Mouse (Mus musculus) stomach, postnatal 0 days (tissue): ENCODE results near the gene Ncapd3. TPM values are rescaled to one million over a fixed set of nuclear protein-coding genes. Genes with fewer than 3 reads are reported as not detected.

ENCODE experiments used
- ATAC-seq: fragments of 200-750 bp; cut with Nextera tagmentation; 2 replicates; pipeline ENCODE4 v1.8.0; 2017; ENCODE audit not compliant: low FRiP score, low TSS enrichment
- DNase-seq: peaks from one replicate; pipeline ENCODE4 v3.0.0-alpha.2; 2016; ENCODE audit warnings: low spot score
- H3K27ac ChIP-seq: fragments of 300-500 bp; sonication (generic); replicated peaks from 2 replicates; pipeline ENCODE4 v1.5.1; 2014; ENCODE audit warnings: mild to moderate bottlenecking, control low read depth
- H3K27me3 ChIP-seq: fragments of 300-500 bp; sonication (generic); 2 replicates; pipeline ENCODE4 v1.6.1; 2014; ENCODE audit warnings: low read length; ENCODE audit not compliant: control insufficient read depth, insufficient read depth
- H3K36me3 ChIP-seq: fragments of 300-500 bp; sonication (generic); 2 replicates; pipeline ENCODE4 v1.6.1; 2014; ENCODE audit warnings: low read length, mixed read lengths; ENCODE audit not compliant: control insufficient read depth, insufficient read depth
- H3K4me1 ChIP-seq: fragments of 300-500 bp; sonication (generic); replicated peaks from 2 replicates; pipeline ENCODE4 v1.6.1; 2014; ENCODE audit warnings: antibody characterized with exemption; ENCODE audit not compliant: control insufficient read depth, insufficient read depth
- H3K4me2 ChIP-seq: fragments of 300-500 bp; sonication (generic); replicated peaks from 2 replicates; pipeline ENCODE4 v1.6.1; 2014; ENCODE audit warnings: low read depth, mild to moderate bottlenecking, control low read depth, moderate library complexity
- H3K4me3 ChIP-seq: fragments of 300-500 bp; sonication (generic); 2 replicates; pipeline ENCODE4 v1.5.1; 2014; ENCODE audit warnings: low read depth, low read length, control low read depth
- H3K9ac ChIP-seq: fragments of 300-500 bp; sonication (generic); 2 replicates; pipeline ENCODE4 v1.6.1; 2014; ENCODE audit warnings: mild to moderate bottlenecking, low read length, control low read depth, mixed read lengths
- H3K9me3 ChIP-seq: fragments of 300-500 bp; sonication (generic); 2 replicates; pipeline ENCODE4 v1.6.1; 2016; ENCODE audit warnings: low read length; ENCODE audit not compliant: control insufficient read depth
- CTCF ChIP-seq: IDR thresholded peaks from 2 replicates; pipeline ENCODE4 v1.5.1; 2016; ENCODE audit warnings: antibody characterized with exemption, low read depth, mild to moderate bottlenecking, moderate library complexity
- EP300 ChIP-seq: optimal IDR thresholded peaks from 2 replicates; pipeline ENCODE3; 2016; ENCODE audit warnings: antibody characterized with exemption
- WGBS: fragments of 180-500 bp; shearing (Covaris S2); extraction: QIAGEN DNeasy Blood & Tissue Kit; methylation state at CpG from one replicate; pipeline ENCODE4 v1.1.7; 2014; 5-methylcytosine and 5-hydroxymethylcytosine counted together
- polyA plus RNA-seq: library from polyadenylated mRNA; unstranded; fragments of >200 nt; fragmentation: Nextera tagmentation; extraction: Ambion mirVana; gene quantifications from 2 replicates; pipeline ENCODE4 v1.2.1, GENCODE M21; 2015

Ncapd3 gene
- 6.8 and 7.5 TPM in 2 replicates for polyA plus RNA-seq

DNA sequence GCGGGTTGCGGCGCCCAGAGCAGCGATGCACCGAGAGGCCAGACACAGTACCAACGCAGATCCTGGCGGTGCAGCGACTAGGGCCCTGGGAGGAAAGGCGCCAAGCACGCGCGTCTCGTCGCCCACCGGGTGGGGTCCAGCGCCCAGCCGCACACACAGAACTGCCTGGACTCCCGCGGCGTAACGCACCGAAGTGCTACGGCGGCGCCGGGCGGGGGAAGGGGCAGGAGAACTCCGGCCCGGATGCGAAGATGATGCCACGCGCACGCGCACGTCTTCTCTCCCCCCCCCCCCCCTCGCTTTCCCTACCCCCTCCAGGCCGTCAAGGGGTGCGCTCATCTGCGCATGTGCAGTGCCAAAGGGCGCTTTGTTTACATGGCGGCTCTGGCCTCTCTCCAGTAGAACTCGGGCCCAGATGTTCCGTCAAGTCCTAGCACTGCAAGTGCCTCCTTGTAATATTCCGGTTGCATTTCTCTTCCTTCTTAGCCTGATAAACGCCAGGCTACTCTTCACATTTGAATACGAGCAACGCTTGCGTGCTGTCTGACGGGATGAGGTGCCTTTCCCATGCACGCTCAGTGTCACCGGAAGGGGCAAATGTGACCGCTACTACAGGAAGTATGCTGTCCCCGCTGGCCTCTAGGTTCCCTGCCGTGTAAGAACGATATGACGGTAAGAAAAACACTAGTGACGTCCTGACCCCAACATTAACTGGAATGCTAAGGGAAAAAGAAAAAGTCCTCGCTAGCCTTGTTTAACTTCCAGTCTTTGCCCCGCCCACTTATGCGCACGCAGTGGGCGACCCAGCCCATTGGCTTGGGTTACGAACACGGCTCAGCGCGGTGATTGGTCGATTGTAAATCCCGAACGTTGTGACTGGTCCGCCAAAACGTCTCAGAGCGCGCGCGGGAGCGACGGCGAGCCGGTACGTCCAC is at the start of gene Ncapd3, which contains the start of gene Vps26b:
TSS of gene Ncapd3 (plus strand) at position 348 of the 935 bp plus-strand sequence.
TSS of gene Vps26b (minus strand) at position 238 of the 935 bp plus-strand sequence.
- TF ChIP-seq EP300 (no peak), CTCF (peak; percentile 21; the same call in 1 of the 2 replicates)
- no peaks in the 10 kb centered on the region for H3K27me3 ChIP-seq
- H3K9ac ChIP-seq: peak within 1 kb of the TSS; percentile 90
- H3K4me1 ChIP-seq: peaks cover 7% of the 10 kb centered on the region; the same call in 1 of the 2 replicates
- H3K9me3 ChIP-seq: no peaks in the 10 kb centered on the region
- peak within 1 kb of the TSS; percentile 97 for H3K27ac ChIP-seq
- WGBS: under 1% methylated on average over 73 of the region's 80 CpGs
- DNase-seq: peak; percentile 97
- peak within 1 kb of the TSS; percentile 93 for H3K4me2 ChIP-seq
- no peaks in the 10 kb centered on the region for H3K36me3 ChIP-seq
- H3K4me3 ChIP-seq: peak within 1 kb of the TSS; percentile 95
- peak; percentile 96 for ATAC-seq

DNA sequence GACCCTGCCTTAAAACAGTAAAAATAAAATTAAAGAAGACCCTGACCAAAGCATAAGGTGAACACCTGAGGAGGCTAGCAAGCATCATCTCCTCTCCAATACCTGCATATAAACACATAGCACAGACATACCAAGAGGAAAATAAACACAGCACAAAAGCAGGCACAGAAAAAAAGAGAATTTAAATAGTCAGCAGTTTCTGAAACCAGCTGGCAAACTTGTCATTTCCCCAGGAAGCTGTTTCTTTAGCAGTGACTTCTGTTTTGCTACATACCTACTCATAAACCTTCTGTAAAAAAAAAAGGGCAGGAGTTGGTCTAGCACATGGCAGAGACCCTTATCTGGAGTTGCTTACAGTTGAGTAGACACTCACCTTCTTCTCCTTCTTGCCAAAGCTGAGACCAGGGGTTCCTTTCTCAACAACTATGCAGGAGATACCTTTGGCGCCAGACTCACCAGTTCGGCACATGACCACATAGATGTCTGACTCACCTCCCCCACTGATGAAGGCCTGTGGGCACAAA is 44.8 kb upstream of the Ncapd3 start:
- H3K27me3 ChIP-seq: no peaks in the 10 kb centered on the region
- DNase-seq: no peak
- H3K27ac ChIP-seq: no peak overlapping the region
- no peak overlapping the region for H3K9ac ChIP-seq
- 64% methylated on average over 2 of the region's 2 CpGs for WGBS
- TF ChIP-seq CTCF (no peak), EP300 (no peak)
- no peak overlapping the region for H3K4me3 ChIP-seq
- H3K36me3 ChIP-seq: peaks cover 20% of the 10 kb centered on the region
- no peak overlapping the region for H3K4me2 ChIP-seq
- ATAC-seq: no peak; the same call in 1 of the 2 replicates
- no peaks in the 10 kb centered on the region for H3K4me1 ChIP-seq
- H3K9me3 ChIP-seq: no peaks in the 10 kb centered on the region

GRCm38 (mm10) chr9:26985668-26986277 is 44.2 kb upstream of the Ncapd3 start:
- Histone ChIP-seq H3K4me3 (no peak overlapping the region), H3K4me2 (no peak overlapping the region), H3K9ac (no peak overlapping the region), H3K36me3 (peaks cover 16% of the 10 kb centered on the region; the same call in 1 of the 2 replicates), H3K9me3 (no peaks in the 10 kb centered on the region), H3K27ac (no peak overlapping the region; the same call in 1 of the 2 replicates), H3K4me1 (no peaks in the 10 kb centered on the region), H3K27me3 (no peaks in the 10 kb centered on the region)
- ATAC-seq: peak; percentile 81
- TF ChIP-seq EP300 (no peak), CTCF (no peak)
- 75% methylated on average over 6 of the region's 6 CpGs for WGBS
- DNase-seq: peak; percentile 44

- Histone ChIP-seq H3K4me1 (no peaks in the 10 kb centered on the region), H3K9ac (no peak overlapping the region), H3K36me3 (peaks cover 9% of the 10 kb centered on the region; the same call in 1 of the 2 replicates), H3K4me2 (no peak overlapping the region), H3K9me3 (no peaks in the 10 kb centered on the region), H3K27ac (no peak overlapping the region), H3K4me3 (no peak overlapping the region), H3K27me3 (no peaks in the 10 kb centered on the region)
- no peak for TF ChIP-seq CTCF
- TF ChIP-seq EP300: no peak
- no peak for DNase-seq
- WGBS: 91% methylated on average over 4 of the region's 4 CpGs
- no peak for ATAC-seq
These were observed 39.8 kb upstream of the Ncapd3 start for GRCm38 (mm10) chr9:26990181-26990580.

GRCm38 (mm10) chr9:26993118-26993517 is 36.9 kb upstream of the Ncapd3 start:
- ATAC-seq (no peak), DNase-seq (no peak)
- H3K4me1 ChIP-seq: no peaks in the 10 kb centered on the region
- no peak overlapping the region for H3K4me3 ChIP-seq
- TF ChIP-seq EP300: no peak
- TF ChIP-seq CTCF: no peak
- WGBS: 74% methylated on average over 10 of the region's 10 CpGs
- H3K27ac ChIP-seq: no peak overlapping the region
- no peak overlapping the region for H3K4me2 ChIP-seq
- peaks cover 9% of the 10 kb centered on the region; the same call in 1 of the 2 replicates for H3K36me3 ChIP-seq
- H3K9ac ChIP-seq: no peak overlapping the region
- no peaks in the 10 kb centered on the region for H3K27me3 ChIP-seq
- H3K9me3 ChIP-seq: no peaks in the 10 kb centered on the region
